Mouse (Mus musculus): Measurements from ENCODE around the gene Tsnax. TPM values are rescaled to one million over a fixed set of nuclear protein-coding genes. Genes with fewer than 3 reads are reported as not detected.

Gene Tsnax
- polyA plus RNA-seq, 1 experiment from 2014 or later, result 125 TPM

DNA sequence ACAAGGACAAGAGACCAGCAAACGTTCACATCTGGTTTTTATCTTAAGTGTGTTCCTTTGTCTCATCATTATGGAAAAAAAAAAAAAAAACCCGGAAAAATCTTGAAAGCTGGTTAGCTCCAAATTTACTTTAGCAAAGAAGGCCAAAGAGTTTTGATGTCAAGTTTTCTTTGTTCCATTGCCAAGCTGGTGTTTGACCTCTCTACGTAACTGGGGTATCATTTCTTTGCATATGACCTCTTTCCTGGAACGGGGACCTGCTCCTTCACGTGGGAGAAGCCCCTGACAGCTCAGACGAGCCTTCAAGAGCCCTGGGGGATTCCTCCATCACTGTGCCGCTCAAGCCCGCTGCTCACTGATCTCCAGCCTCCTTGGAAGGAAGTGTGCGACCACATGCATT is 31.1 kb downstream of the Tsnax start:
- Histone ChIP-seq H3K4me1 (peaks cover 32% of the 10 kb centered on the region), H3K36me3 (peaks cover 13% of the 10 kb centered on the region), H3K27ac (replicated peaks) (peak overlapping the region; percentile 60; the same call in 1 of the 2 replicates), H3K9ac (no peak overlapping the region), H3K4me3 (replicated peaks) (no peak overlapping the region), H3K27me3 (no peaks in the 10 kb centered on the region), H3K4me2 (replicated peaks) (no peak overlapping the region), H3K9me3 (replicated peaks) (no peaks in the 10 kb centered on the region)
- no peak for ATAC-seq (ENCODE audit: insufficient number of reproducible peaks, low FRiP score, low TSS enrichment, low read depth)
- WGBS, result 11% methylated on average over 9 of the region's 9 CpGs

DNA sequence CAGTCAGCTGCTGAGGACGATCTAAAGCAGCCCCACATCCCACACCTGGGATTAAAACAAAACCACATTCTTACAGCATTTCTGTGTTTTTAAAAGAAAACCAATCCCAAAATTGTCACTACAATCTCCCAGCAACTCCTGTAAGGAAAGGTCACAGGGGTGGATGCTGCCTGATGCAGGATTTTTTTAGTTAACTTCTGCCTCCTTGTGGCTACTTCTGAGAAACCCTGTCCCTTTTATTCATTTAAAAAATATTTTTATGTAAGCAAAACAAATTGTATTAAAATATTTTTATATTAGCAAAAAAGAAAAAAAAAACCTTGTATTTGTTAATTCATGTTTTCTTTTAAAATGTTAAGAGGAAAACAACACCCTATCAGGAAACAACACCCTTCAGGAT is 33.0 kb downstream of the Tsnax start:
- Histone ChIP-seq H3K9ac (no peak overlapping the region), H3K27me3 (no peaks in the 10 kb centered on the region; the same call in 1 of the 2 replicates), H3K27ac (replicated peaks) (no peak overlapping the region), H3K4me2 (replicated peaks) (no peak overlapping the region), H3K9me3 (replicated peaks) (no peaks in the 10 kb centered on the region), H3K4me3 (replicated peaks) (no peak overlapping the region), H3K36me3 (no peaks in the 10 kb centered on the region; the same call in 1 of the 2 replicates), H3K4me1 (peaks cover 30% of the 10 kb centered on the region)
- WGBS, result 63% methylated on average over 1 of the region's 1 CpGs
- no peak for ATAC-seq (ENCODE audit: insufficient number of reproducible peaks, low FRiP score, low TSS enrichment, low read depth)

DNA sequence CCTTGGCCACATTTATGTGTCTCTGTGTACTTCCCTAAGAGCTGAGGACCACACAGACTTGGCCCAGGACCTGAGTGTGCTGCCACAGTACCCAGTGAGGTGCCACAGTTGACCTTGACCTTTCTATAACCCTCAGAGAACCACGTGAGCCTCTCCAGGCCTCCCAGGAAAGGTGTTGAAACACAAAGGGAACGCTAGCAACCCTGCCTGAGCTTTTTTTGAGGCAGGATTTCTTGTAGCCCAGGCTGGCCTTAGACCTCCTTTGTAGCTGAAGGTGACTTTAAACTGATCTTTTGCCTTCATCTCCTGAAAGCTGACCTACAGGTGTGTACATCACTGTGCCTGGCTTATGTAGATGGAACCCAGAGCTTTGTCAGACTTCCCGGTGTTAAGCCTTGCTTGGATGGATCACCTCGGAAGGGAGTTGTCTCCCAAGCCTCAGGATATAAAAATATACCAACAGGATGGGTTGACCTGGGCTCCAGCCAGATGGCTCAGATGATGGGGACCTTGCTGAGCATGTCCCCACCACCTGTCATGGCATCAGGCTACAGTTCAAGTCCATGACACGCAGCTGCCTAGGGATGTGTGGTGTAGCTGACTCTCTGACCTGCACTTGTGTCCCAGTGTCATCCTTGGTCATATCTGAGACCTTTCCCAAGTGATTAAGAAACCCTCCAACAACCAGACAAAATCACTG is 36.4 kb downstream of the Tsnax start:
- H3K4me2 ChIP-seq (replicated peaks), result no peak overlapping the region

DNA sequence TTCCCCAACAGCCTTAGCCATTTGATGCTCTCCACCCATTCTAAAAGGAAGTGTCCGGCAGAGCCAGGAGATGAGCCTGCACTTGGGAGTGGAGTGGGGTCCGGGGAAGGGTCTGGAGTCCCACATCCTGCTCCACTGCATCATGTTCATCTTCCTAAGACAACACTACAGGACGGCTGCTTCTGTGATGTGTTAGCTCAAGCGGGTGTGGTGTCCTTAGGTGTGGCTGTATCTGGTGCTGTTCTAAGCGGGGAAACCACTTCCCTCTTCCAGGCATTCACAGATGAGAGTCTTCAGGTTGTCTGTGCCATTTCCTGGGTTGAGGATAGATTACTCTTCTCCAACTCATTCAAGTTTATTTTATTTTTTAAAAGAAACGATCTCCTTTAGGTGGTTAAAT is 37.0 kb downstream of the Tsnax start:
- H3K27ac ChIP-seq (replicated peaks), result no peak overlapping the region
- WGBS, result 72% methylated on average over 6 of the region's 6 CpGs

More for the DNA sequence above, 36.4 kb downstream of the Tsnax start:
- Histone ChIP-seq H3K9ac (no peak overlapping the region), H3K4me3 (replicated peaks) (no peak overlapping the region), H3K36me3 (no peaks in the 10 kb centered on the region), H3K27ac (replicated peaks) (no peak overlapping the region), H3K9me3 (replicated peaks) (no peaks in the 10 kb centered on the region), H3K27me3 (peaks cover 11% of the 10 kb centered on the region), H3K4me1 (peaks cover 7% of the 10 kb centered on the region)
- ATAC-seq (ENCODE audit: insufficient number of reproducible peaks, low FRiP score, low TSS enrichment, low read depth), result no peak
- WGBS, result 64% methylated on average over 5 of the region's 5 CpGs

DNA sequence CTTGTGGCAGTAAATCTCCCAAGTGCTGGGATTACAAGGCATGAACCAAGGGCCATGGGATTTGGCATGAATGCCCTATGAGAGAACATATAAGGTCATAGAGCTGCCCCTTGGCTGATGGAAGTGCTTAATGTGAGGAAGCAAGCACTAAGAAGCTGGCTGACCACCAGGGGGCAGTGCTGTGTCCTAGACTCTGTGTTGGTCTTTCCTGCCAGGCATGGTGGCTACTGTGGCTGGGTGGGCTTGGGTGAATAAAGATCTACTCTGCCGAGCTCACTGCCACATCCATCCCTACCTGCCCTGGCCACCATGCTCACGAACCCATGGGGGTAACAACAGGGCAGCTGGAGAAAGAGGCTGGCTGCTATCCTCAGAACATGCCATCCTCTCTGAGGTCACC is 39.2 kb downstream of the Tsnax start:
- H3K27ac ChIP-seq (replicated peaks), result no peak overlapping the region
- no peaks in the 10 kb centered on the region for H3K36me3 ChIP-seq
- WGBS, result 37% methylated on average over 2 of the region's 2 CpGs
- no peak overlapping the region for H3K4me3 ChIP-seq (replicated peaks)
- H3K9me3 ChIP-seq (replicated peaks), result no peaks in the 10 kb centered on the region
- H3K4me1 ChIP-seq, result peaks cover 7% of the 10 kb centered on the region
- H3K27me3 ChIP-seq, result peaks cover 26% of the 10 kb centered on the region
- no peak overlapping the region for H3K9ac ChIP-seq
- no peak for ATAC-seq (ENCODE audit: insufficient number of reproducible peaks, low FRiP score, low TSS enrichment, low read depth)
- no peak overlapping the region for H3K4me2 ChIP-seq (replicated peaks)

More for the DNA sequence above, 37.0 kb downstream of the Tsnax start:
- H3K4me3 ChIP-seq (replicated peaks), result no peak overlapping the region
- no peak overlapping the region for H3K9ac ChIP-seq
- no peaks in the 10 kb centered on the region for H3K36me3 ChIP-seq
- no peaks in the 10 kb centered on the region for H3K9me3 ChIP-seq (replicated peaks)
- H3K27me3 ChIP-seq, result peaks cover 16% of the 10 kb centered on the region
- peaks cover 7% of the 10 kb centered on the region for H3K4me1 ChIP-seq
- no peak overlapping the region for H3K4me2 ChIP-seq (replicated peaks)
- no peak for ATAC-seq (ENCODE audit: insufficient number of reproducible peaks, low FRiP score, low TSS enrichment, low read depth)

DNA sequence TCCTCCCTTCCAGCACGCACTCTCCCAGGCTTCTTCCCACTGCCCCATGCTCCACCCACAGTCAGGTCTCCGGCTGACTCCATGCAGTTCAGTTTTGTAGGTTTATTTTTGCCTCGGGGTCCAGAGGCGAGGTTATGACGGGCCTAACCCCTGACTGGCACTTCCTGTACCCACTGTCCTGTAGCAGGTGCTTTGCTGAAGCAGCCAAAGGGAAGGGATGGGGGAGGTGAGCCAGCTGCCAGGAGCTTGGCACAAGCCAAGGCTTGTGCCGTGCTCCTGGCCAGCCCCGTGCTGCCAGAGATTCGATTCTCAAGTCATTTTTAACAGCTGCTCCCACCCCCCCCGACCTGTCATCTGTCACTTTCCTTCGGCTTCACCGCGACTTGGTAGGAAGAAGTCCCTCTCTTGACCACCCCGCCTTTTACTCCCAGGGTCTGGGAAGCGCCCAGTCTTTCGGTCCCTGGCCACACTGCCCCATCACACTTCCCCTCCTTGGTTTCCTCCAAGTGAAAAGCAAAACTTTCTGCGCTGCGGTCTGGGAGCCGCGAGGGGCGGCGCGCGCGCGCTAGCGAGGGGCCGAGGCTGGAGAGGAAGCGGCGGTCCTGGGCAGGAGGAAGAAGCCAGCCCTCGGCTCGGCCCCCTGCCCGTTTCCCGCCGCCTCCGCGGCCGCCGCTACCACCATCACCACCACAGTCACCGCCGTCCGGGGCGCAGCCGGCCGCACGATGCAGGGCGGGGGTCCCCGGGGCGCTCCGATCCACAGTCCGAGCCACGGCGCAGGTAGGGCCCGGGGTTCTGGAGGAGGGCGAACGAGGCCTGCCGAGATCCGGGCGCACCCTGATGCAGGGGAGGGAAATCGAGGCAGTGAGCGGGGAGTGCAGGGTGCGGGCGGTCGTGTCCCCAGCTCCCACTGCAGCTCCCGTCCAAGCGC is 41.0 kb downstream of the Tsnax start, which contains the start of gene Disc1:
Gene Disc1, plus strand, starts transcription at position 691 of the 931 bp plus-strand sequence.
- H3K27ac ChIP-seq (replicated peaks), result peak within 1 kb of the TSS; percentile 73
- peak; percentile 56; the same call in 1 of the 2 replicates for ATAC-seq (ENCODE audit: insufficient number of reproducible peaks, low FRiP score, low TSS enrichment, low read depth)
- H3K4me2 ChIP-seq (replicated peaks), result peak within 1 kb of the TSS; percentile 97
- peak within 1 kb of the TSS; percentile 84 for H3K9ac ChIP-seq
- no peaks in the 10 kb centered on the region for H3K9me3 ChIP-seq (replicated peaks)
- H3K27me3 ChIP-seq, result peaks cover 26% of the 10 kb centered on the region
- peak within 1 kb of the TSS; percentile 74 for H3K4me3 ChIP-seq (replicated peaks)
- H3K36me3 ChIP-seq, result no peaks in the 10 kb centered on the region
- WGBS, result 1% methylated on average over 63 of the region's 65 CpGs
- H3K4me1 ChIP-seq, result peaks cover 7% of the 10 kb centered on the region

DNA sequence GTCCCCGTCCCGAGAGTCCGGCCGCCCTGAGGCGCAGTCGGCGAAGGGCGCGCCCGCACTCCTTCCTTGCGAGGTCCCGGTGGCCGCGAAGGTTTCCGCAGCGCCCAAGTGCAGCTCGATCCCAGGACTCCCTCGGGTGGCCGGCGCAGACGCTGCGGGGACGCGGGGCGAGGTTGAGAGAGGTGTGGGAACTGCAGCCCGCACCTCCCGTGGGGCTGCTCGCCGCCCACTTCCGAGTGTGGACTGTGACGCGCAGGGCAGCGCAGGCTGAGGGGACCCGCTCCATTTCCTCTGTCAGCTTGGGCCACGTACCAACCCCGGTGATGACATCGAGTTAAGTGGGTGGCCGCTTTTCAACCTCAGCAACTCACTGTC is 41.6 kb downstream of the Tsnax start:
- H3K9me3 ChIP-seq (replicated peaks), result no peaks in the 10 kb centered on the region
- peaks cover 7% of the 10 kb centered on the region for H3K4me1 ChIP-seq
- peaks cover 26% of the 10 kb centered on the region for H3K27me3 ChIP-seq
- no peaks in the 10 kb centered on the region for H3K36me3 ChIP-seq
- peak overlapping the region; percentile 97 for H3K4me2 ChIP-seq (replicated peaks)
- peak overlapping the region; percentile 84 for H3K9ac ChIP-seq
- H3K4me3 ChIP-seq (replicated peaks), result peak overlapping the region; percentile 74
- H3K27ac ChIP-seq (replicated peaks), result peak overlapping the region; percentile 73
- 0% methylated on average over 35 of the region's 38 CpGs for WGBS
- peak; percentile 65 for ATAC-seq (ENCODE audit: insufficient number of reproducible peaks, low FRiP score, low TSS enrichment, low read depth)

DNA sequence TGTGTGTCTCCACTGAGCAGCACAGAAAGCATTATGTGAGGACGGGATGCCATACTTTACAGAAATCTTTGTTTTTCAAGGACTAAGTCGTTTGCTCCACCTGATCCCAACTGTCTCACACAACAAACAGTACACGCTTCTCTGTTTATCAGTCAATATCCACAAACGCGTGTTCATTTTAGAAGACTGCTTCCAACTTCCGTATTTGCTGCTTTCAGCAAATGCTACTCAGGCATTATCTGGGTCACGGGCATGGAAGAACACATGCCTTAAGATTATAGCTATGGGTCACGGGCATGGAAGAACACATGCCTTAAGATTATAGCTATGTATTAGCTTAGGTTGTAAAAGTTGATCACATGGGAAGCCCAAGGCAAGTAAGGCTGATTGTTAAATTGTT is 48.1 kb downstream of the Tsnax start:
- Histone ChIP-seq H3K27ac (replicated peaks) (no peak overlapping the region), H3K36me3 (no peaks in the 10 kb centered on the region), H3K4me2 (replicated peaks) (no peak overlapping the region), H3K27me3 (no peaks in the 10 kb centered on the region), H3K4me3 (replicated peaks) (no peak overlapping the region), H3K9ac (no peak overlapping the region), H3K4me1 (no peaks in the 10 kb centered on the region), H3K9me3 (replicated peaks) (no peaks in the 10 kb centered on the region)
- WGBS, result 81% methylated on average over 8 of the region's 8 CpGs
- no peak for ATAC-seq (ENCODE audit: insufficient number of reproducible peaks, low FRiP score, low TSS enrichment, low read depth)

DNA sequence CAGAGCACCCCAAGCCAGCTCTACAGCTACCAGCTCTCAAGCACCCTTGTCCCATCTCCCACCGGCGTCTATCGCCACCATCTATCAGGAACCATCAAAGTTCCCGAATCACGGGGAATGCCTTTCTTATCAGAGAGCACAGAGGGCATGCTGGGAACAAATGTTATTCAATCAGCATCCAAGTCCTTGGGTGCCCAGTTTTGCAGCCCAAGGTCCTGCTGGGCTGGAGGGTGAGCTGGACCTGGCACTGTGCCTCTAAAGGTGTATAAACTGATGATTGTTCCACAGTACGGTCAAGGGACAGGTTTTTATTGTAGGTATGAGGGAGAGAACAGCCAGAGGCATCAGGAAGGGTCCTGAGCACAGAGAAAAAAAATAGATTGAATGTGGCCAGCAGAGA is 52.8 kb downstream of the Tsnax start:
- Histone ChIP-seq H3K36me3 (no peaks in the 10 kb centered on the region), H3K4me2 (replicated peaks) (no peak overlapping the region), H3K27ac (replicated peaks) (no peak overlapping the region), H3K9me3 (replicated peaks) (no peaks in the 10 kb centered on the region), H3K4me3 (replicated peaks) (no peak overlapping the region), H3K9ac (no peak overlapping the region), H3K27me3 (no peaks in the 10 kb centered on the region), H3K4me1 (peaks cover 8% of the 10 kb centered on the region; the same call in 1 of the 2 replicates)
- 86% methylated on average over 6 of the region's 6 CpGs for WGBS
- no peak for ATAC-seq (ENCODE audit: insufficient number of reproducible peaks, low FRiP score, low TSS enrichment, low read depth)

DNA sequence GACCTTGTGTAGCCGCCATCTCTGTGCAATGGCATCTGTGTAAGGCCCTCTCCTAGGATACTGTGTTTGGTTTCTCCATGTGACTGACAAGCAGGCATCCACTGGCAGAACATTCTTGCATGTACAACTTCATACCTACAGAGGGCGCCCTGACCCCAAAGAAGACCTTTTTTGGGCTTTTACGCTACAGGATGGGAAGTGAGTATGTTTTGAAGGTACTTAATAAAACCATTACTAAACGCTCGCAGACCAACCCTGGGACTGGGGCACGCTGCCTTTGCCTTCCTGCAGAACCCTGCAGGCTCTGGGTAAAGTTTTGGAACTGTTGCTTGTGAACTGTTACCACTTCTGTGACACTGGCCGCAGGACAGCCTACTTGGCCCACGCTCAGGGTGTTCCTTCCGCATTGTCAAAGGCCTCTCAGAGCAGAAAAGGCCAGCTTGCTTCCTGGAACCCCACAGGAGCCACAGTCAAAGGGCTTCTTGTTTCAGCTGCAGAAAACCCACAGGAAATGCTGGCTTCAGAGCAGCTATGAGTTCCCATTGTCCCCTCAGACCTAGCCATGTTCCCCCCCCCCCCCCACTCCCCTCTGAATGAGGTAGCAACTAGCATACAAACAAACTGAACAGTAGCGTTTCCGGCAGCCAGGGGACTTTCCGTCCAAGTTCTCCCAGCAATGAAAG is 54.3 kb downstream of the Tsnax start:
- peaks cover 8% of the 10 kb centered on the region; the same call in 1 of the 2 replicates for H3K4me1 ChIP-seq
- peak; percentile 59; the same call in 1 of the 2 replicates for ATAC-seq (ENCODE audit: insufficient number of reproducible peaks, low FRiP score, low TSS enrichment, low read depth)
- no peaks in the 10 kb centered on the region for H3K27me3 ChIP-seq
- 24% methylated on average over 12 of the region's 12 CpGs for WGBS
- peak overlapping the region; percentile 38 for H3K4me2 ChIP-seq (replicated peaks)
- no peaks in the 10 kb centered on the region for H3K9me3 ChIP-seq (replicated peaks)
- H3K36me3 ChIP-seq, result no peaks in the 10 kb centered on the region
- no peak overlapping the region for H3K9ac ChIP-seq
- H3K27ac ChIP-seq (replicated peaks), result peak overlapping the region; percentile 59
- no peak overlapping the region for H3K4me3 ChIP-seq (replicated peaks)

DNA sequence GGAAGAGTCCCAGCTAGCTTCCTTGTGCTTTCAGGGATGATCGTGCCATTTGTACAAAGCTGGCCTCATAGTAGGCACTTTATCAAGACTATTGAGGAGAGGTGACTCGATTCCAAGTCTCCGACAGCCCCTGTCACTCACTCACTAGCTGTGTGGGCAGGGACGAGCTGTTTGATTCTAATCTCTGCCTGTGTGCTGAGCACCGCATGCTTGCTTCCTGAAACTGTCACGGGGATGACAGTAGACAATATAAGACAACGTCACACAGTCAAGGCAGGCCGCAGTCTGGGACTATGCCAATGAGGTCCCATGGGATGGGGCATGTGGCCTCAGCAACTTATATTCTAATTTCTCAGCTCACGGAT is 54.8 kb downstream of the Tsnax start:
- H3K4me1 ChIP-seq, result peaks cover 8% of the 10 kb centered on the region; the same call in 1 of the 2 replicates
- no peaks in the 10 kb centered on the region for H3K9me3 ChIP-seq (replicated peaks)
- WGBS, result 57% methylated on average over 9 of the region's 9 CpGs
- no peaks in the 10 kb centered on the region for H3K27me3 ChIP-seq
- no peak overlapping the region for H3K9ac ChIP-seq
- H3K27ac ChIP-seq (replicated peaks), result peak overlapping the region; percentile 59; the same call in 1 of the 2 replicates
- no peak for ATAC-seq (ENCODE audit: insufficient number of reproducible peaks, low FRiP score, low TSS enrichment, low read depth)
- no peak overlapping the region for H3K4me2 ChIP-seq (replicated peaks)
- H3K4me3 ChIP-seq (replicated peaks), result no peak overlapping the region
- H3K36me3 ChIP-seq, result no peaks in the 10 kb centered on the region

Measured in embryonic facial prominence, embryonic 15.5 days (tissue).